Mouse (Mus musculus) frontal cortex, postnatal 36 days (tissue): Measurements from ENCODE around the gene Lag3.

ENCODE experiments used
- DNase-seq, 2 experiments: peaks; one replicate each; pipeline ENCODE4 v3.0.0; 2022; ENCODE audit warnings: low spot score in 2 of 2

Lag3 gene

GRCm38 (mm10) chr6:124859725-124860124 lies 51.8 kb downstream of the Lag3 start:
- peak; percentile 90 to 92 for DNase-seq

- no peak for DNase-seq
Measured at GRCm38 (mm10) chr6:124858561-124859318, 52.8 kb downstream of the Lag3 start.

- DNase-seq = peak; percentile 30 to 38
Measured at GRCm38 (mm10) chr6:124857840-124858530, 53.5 kb downstream of the Lag3 start.

GRCm38 (mm10) chr6:124856916-124857839 lies 54.3 kb downstream of the Lag3 start, which contains the start of gene P3h3:
Gene P3h3 (minus strand): TSS chr6:124857752.
- DNase-seq = peak; percentile 84 to 87

- peak; percentile 42 to 56 for DNase-seq
Measured at GRCm38 (mm10) chr6:124856321-124856720, 55.2 kb downstream of the Lag3 start.

GRCm38 (mm10) chr6:124854647-124855046 lies 56.9 kb downstream of the Lag3 start:
- no peak for DNase-seq
